Mouse (Mus musculus): ENCODE measurements at regions not wholly inside any gene's neighbourhood (a gene's known extent, or its start where the extent isn't known, plus 50 kb on each side); places are given as distances from the start of the nearest gene placed in this dataset.

DNA sequence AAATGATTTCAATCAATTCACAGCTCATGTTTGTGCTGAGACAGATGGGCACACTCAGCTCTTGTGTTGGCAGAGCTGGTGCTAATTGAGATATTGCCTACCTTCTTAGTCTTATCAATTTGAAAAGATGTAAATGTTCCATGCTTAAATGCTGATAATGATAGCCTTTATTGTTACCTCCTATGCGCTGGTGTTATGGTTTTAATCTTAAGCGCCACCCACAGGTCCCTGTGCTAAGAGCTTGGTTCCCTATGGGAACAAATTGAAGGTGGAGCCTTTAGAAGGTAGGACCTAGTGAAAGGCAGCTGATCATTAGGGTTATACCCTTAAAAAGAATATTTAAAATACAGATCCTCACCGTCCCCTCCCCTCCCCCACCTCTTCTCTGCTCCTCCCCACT is 146.5 kb upstream of the Plcz1 start:
- ATAC-seq (ENCODE audit: poor library complexity, severe bottlenecking) = no peak

DNA sequence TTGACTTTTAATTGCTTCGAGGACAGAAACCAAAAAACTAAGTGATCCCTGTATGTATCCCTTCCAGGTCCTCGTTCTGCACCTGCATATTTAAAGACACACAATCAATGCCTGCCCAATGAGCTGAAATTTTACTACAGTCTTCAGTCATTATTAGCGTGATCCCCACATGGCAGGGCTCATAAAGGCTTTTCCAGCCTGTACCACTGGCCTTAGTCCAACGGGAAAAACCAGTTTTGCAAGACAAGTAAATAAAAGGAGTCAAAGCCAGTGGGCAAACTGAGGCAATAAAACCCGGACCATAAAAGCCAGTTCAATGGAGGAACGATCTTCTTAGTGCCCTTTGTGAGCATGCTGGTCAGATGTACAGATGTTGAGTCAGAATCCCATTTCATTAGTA is 145.8 kb upstream of the Plcz1 start:
- ATAC-seq (ENCODE audit: poor library complexity, severe bottlenecking) = no peak

DNA sequence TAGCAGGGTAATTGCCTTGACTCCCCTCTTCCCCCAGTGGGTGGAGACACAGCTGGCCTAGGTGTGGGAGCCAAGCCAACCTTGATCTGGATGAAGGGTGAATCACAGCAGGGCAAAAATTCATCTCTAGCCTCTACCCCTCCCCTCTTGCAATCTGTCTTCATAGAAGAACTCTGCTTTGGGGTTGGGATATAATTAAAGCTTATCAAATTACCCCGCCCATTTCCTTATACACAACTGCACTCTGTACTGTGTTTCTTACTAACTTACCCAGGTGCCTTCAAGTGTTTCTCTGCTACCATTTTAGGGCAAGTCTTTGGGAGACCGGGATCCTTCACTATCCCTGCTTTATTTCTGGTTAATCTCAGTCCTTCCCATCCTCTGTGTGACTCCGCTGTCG is 138.7 kb upstream of the Plcz1 start:
- ATAC-seq (ENCODE audit: poor library complexity, severe bottlenecking) = no peak

DNA sequence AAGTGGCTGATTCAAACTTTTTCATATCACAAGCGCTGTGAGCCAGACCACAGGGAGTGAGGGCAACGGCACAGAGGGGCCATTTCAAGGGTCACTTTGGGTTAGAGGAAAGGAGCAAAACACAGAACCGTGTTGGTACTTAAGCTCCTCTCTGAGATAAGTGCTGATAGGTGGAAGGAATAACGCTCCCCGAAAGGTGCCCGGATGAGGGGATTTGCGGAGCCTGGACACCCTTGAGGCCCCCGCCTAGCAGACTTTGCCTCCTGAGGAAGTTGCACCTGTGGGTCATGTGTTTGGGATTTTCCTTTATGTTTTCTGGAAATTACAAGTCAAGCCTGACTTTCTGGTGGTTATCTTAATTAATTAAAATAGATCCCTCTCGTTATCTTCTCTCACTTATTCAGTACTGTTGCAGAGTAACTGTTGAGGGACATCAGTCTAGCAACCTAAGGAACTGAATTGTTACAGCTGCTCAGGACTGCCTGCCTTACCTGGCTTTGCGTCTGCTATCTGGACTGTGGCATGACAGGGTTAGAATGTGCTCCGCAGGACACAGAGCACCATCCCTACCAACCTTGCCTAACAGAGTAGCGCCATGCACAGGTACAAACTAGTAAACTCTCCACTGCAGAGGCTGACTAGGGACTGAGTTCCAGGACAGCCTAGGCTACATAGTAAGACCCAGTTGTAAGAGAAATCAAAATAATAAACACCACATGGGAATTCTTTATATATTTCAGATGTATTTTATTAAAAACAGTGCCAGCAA is 137.4 kb upstream of the Plcz1 start:
- no peak for ATAC-seq (ENCODE audit: poor library complexity, severe bottlenecking)

DNA sequence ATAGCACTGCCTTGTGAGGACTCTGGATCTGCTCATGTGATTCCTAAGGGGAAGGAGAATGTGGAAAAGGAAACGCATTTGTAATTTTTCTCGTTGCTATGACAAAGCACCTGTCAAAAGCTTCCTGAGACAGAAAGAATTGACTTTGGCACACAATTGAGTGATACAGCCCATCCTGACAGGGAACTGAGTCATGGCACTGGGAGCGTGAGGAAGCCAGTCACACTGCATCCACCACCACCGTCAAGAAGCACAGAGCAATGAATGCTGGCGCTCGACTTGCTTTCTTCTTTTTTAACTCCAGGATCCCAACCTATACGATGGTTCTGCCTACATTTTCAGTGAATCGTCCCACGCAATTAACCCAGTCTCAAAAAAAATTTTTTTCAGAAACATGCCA is 131.5 kb upstream of the Plcz1 start:
- ATAC-seq (ENCODE audit: poor library complexity, severe bottlenecking) = no peak

DNA sequence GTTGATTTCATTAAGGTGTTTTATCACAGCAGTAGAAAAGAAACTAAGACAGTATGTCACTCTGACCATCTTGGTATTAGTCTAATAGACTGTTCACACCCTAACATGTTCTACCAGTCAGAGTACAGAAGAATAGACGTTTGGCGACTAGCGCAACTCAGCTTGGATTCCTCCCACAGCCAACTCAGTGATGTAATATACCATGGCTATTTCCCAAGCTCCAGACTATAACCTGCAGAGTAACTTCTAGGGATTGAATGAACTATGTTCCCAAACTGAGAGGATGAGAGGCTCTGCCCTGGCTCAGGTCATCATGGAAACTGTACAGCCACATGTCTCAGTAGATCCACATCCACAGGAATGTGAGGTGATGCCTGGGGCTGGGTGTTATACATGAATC is 128.6 kb upstream of the Plcz1 start:
- ATAC-seq (ENCODE audit: poor library complexity, severe bottlenecking) = no peak

DNA sequence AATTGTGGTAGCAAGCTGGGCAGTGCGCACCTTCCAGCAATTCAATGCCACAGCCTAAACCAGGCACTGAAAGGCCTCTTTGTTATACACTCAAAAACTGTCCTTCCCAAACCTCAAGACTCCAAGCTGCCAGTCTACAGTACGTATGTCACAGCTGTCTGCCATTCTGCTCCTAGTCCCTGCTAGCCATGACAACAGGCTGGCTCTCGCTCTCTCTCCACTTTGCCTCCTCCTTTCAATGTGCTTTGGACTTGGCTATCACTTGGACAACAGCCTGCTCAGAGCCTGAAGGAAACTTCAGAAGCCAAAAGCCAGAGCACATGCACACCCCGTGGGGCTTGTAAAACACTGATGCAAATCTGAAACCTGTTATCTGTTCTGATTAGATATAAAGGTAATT is 125.9 kb upstream of the Plcz1 start:
- no peak for ATAC-seq (ENCODE audit: poor library complexity, severe bottlenecking)

DNA sequence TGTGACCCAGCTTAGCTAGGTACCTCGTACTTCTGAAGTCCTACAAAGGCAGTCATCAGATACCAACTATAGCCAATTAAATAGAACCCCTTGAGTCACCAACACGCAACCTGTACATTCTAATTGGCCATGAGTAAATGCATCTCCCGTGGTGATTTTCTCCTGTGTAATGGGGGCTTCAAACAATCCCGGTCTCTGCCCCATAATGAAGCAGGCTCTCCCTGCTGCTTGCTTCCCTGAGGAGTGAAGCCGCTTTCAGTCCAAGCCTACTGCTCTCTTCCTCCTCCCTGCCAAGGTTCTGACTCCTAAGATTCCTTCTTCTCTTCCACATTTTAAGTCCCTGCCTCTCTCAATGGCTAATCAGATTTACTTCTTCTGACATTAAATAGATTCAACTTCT is 121.5 kb upstream of the Plcz1 start:
- no peak for ATAC-seq (ENCODE audit: poor library complexity, severe bottlenecking)

DNA sequence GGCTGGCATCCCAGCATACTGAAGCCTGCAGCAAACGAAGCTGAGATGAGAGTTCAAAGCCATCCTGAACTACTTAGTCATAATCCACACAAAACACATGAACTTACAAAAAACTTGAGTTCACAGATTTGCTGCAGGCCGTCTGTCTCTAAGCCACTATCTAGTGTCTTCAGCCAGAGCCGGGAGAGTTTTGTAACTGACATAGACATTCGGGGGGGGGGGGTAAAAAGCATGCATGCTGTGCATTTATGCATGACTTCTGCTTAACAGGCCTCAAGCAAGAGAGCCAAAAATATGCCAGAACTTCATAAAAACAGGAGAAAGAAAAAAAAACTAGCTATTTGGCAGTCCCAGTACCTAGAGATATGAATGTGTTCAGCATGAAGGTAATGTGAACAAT is 120.2 kb upstream of the Plcz1 start:
- no peak for ATAC-seq (ENCODE audit: poor library complexity, severe bottlenecking)

DNA sequence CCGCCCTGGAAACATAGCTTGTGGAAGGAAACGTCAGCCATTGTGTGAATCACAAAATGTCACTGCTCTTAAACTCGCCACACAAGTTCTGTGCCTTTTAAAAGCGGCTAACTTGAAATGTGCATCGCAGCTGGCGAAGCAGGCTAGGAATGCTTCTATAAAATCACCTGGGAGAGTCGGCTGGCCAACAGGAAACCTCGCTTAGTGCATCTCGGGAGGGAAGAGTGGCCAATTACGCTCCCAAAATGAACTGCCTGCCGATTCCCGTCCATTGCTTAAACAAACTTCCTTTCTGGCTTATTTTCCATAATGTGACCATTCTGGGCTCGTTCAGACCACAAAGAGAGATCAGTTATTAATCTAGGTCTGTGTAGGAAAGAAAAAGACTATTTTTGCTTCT is 119.7 kb upstream of the Plcz1 start:
- no peak for ATAC-seq (ENCODE audit: poor library complexity, severe bottlenecking)

DNA sequence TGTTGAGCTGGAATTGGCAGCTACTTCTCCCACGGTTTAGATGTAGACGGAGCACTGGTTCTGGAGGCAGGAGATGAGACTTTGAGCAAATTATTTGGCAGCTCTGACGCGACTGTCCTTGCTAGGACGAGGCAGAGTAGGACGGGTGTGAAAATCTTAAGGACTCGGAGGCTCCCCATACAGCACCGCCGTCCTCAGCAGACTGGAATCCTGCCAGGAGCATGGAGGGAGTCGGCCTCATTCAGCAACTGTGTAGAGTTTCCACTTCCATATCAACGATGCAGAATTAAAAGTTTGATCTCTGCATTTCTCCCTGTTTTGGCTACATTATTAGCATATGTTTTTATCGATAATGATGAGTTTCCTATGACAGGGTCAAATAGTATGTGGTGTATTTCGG is 117.7 kb upstream of the Plcz1 start:
- no peak for ATAC-seq (ENCODE audit: poor library complexity, severe bottlenecking)

DNA sequence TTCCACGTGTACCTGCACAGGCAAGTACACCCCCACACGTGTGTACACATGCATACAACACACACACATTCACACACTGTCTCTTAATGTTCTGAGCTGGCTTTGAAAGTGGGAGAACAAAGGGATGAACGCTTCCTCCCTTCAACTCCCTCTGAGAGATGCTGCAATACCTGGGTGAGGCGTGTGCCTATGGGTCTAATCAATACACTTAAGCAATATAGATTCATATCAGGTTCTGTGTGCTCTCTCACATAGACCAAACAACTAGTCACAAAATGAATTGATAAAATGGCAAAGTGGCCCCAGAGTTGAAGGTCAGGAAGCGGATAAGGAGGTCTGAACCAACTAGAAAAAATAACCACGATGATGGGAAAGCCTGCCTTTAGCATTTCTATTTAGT is 116.1 kb upstream of the Plcz1 start:
- no peak for ATAC-seq (ENCODE audit: poor library complexity, severe bottlenecking)

DNA sequence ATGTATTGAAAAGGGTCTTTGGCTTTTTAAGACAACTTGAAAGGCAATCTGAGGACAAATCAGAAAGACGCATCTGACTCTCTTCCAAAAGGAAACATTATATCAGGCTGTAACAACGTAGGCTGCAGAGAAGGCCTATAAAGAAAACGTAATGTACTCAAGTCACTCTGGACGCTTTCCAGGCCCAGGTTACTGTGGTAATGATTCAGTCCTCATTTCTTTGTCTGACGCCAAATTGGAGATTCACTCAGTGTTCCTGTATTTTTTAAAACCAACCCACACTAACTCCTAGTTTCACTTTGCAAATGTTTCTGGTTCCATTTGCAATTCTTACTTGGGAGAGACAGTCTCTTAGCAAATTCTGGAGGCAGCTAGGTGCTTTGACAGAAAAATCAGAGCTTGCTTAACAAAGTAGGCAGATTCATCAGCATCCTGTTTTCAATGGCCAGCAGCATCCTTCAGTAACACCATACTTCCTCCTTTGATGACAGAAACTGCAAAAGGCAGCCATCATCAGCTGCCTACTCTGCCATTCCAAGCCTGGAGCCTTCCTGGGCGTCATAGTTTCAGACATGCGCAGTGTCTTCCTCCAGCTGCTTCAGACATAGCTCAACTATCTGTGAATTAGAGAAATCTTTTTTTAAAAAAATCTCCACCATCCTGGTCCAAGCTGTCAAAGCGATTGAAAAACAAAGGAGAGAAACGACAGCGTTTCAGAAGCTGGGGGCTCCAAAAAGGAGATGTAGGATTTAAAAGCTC is 111.3 kb upstream of the Plcz1 start:
- no peak for ATAC-seq (ENCODE audit: poor library complexity, severe bottlenecking)

DNA sequence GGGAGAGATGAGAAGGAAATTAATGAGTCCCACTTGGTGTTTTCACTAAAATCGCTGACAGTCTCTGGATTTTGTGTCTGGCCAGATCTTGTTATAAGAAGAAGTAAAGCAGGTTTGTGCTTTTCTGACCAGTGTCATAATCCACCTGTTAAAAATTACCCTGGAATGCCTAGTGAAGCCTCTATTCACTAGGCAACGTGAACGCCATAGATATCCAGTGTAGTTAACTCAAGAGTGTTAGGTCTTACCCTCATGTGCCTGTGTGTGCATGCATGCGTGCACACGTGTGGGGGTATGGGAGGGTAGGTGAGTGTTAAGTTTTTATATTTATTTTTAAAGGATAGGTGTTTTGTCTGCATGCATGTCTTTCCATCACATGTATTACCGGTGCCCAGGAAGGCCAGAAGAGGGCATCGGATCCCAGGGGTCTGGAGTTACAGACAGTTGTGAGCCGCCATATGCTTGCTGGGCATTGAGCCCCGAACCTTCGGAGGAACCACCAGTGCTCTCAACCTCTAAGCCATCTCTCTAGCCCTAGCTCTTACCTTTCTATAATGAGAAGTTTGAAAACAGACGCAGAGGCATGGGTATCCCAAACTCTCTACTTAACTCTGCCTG is 107.5 kb upstream of the Plcz1 start:
- no peak for ATAC-seq (ENCODE audit: poor library complexity, severe bottlenecking)

DNA sequence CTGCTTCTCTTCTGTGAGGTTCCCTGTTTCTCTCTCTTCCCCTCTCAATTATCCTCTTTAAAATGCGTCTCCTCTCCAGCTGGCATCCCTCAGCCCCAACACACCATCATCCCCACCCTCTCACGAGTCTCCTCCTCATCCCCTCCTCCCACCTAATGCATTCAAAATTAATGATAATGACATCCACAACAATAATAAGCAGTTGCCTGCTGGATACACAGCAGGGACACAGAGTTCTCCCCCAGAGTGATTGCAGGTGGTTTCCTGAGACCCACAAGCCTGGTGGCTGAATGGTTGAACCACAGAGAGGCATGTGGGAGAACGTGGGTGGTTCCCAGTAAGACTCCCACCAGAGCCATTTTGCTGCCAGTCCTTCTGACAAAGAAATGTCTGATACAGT is 106.9 kb upstream of the Plcz1 start:
- ATAC-seq (ENCODE audit: poor library complexity, severe bottlenecking) = no peak

DNA sequence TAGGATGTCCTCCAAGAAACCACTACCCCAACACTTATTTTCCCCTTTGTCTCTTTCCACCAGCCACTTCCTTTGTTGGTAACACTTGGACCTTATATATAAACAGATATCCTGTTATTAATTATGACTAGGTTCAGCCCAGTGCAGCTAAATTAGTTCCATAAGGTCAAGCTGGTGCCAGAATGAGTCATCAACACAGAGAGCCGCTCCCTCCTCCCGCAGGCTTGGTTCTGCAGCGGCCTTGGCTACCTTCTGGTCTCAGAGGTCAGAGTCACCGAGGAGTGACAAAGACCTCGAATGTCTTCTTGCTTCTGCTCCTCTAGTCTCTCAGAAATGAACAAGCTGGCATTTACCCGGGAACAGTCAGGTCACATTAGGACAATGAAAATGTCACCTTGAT is 106.5 kb upstream of the Plcz1 start:
- no peak for ATAC-seq (ENCODE audit: poor library complexity, severe bottlenecking)

DNA sequence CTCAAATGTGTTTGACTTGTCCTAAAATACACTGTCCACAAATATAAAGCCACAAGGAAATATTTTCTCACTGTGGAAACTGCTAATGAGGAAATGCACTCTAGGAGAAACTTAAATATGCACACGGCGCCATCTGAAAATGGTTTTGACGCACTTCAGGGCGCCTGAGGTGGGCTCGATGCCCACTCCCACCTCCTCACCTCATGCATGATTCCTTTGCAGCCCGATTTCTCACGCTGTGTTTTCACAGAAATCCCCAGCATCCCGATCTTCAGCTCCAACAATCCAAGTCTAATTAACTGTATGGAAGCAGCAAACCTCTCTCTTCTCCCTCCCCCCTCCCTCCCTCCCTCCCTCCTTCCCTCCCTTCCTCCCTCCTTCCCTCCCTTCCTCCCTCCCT is 92.5 kb upstream of the Plcz1 start:
- no peak for ATAC-seq (ENCODE audit: poor library complexity, severe bottlenecking)

DNA sequence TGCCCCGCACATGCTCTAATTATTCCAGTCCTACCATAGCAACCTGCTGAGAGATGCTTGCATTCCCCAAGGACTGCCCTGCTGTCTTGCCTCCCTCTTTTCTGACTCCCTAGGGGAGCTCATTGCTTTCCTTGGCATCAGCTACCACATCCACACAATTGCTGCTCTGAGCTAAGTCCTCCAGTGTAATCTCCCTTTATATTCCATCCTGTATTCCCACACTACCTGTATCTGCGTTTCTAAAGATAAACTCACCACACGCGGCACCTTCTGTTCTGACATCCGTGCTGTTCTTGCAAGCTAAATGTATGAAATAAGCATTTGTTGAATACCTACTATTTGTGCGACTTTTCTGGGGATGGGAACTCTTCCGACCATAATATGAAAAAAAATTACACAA is 85.4 kb upstream of the Plcz1 start:
- no peak for ATAC-seq (ENCODE audit: poor library complexity, severe bottlenecking)

DNA sequence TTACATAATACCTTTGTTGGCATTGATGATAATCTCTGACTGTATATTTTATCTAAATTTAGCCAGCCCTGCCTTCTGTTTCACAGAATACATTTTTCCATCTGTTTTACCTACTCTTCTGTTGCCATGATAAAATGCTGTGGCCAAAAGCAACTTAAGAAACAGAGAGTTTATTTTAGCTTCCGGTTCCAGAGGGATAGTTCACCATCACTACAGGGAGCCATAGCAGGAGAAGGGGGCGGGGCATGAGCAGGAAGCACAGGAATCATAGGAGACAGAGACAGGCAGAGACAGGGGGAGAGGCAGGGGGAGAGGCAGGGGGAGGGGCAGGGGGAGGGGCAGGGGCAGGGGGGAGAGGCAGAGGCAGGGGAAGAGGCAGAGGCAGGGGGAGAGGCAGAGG is 72.8 kb upstream of the Plcz1 start:
- no peak for ATAC-seq (ENCODE audit: poor library complexity, severe bottlenecking)

DNA sequence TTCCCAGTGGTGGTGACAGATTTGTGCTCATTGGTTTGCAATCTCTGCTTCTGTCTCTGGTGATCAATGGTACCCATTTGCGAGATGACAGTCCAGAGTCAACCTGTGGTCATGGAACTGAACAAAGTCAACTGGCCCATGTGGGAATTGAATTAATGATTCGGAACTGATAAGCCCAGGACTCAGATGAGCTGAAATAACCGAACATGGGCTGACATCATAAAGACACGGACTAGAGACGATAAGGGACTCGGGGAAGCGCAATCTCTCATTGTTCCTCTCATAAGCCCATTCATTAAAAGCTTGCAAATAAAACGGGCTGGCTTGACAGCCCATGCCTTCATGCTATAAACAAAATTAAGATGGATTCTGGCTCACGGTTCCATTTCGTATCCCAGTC is 70.8 kb upstream of the Plcz1 start:
- ATAC-seq (ENCODE audit: poor library complexity, severe bottlenecking) = no peak

DNA sequence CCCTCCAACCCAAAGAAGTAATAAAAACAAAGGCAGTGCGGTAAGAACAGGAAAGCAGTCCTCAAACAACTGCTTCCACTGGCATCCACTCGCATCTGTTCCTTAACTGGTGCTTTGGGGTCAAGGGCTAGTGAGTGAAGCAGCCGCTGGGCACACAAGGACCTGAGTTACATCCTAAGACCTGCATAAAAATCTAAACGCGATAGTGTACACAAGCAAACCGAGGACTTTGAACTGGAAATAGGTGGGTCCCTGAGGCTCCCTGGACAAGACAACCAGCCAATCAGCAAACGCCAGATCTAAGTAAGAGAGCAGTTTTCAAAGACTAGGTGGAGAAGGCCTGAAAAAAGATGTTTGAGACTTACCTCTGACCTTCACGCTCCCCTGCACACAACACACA is 66.8 kb upstream of the Plcz1 start:
- ATAC-seq (ENCODE audit: poor library complexity, severe bottlenecking) = no peak

DNA sequence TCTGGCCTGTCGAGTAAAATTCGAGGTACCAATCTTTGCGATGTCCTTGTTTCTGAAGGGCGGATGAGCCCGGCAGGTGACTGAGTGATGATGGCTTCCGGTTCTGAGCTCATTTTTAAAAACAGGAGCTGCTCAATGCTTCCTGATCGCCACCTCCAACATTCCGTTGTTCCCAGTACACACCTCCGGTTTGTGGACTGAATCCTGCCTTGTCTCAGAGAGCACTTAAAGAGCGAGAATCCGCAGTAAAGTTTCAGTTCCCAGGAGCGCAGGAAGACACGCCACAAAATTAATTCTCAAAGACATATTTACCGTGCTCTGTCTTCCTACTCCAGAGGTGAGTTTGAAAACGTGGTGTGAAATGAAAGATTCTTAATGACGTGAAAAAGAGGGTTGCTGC is 66.4 kb upstream of the Plcz1 start:
- ATAC-seq (ENCODE audit: poor library complexity, severe bottlenecking) = no peak
